Mouse (Mus musculus) stomach, postnatal 0 days (tissue): ENCODE data around the gene Esam.

ENCODE experiments used
- CTCF ChIP-seq: IDR thresholded peaks from 2 replicates; pipeline ENCODE4 v1.5.1; 2016; ENCODE audit warnings: antibody characterized with exemption, low read depth, mild to moderate bottlenecking, moderate library complexity
- EP300 ChIP-seq: optimal IDR thresholded peaks from 2 replicates; pipeline ENCODE3; 2016; ENCODE audit warnings: antibody characterized with exemption

DNA sequence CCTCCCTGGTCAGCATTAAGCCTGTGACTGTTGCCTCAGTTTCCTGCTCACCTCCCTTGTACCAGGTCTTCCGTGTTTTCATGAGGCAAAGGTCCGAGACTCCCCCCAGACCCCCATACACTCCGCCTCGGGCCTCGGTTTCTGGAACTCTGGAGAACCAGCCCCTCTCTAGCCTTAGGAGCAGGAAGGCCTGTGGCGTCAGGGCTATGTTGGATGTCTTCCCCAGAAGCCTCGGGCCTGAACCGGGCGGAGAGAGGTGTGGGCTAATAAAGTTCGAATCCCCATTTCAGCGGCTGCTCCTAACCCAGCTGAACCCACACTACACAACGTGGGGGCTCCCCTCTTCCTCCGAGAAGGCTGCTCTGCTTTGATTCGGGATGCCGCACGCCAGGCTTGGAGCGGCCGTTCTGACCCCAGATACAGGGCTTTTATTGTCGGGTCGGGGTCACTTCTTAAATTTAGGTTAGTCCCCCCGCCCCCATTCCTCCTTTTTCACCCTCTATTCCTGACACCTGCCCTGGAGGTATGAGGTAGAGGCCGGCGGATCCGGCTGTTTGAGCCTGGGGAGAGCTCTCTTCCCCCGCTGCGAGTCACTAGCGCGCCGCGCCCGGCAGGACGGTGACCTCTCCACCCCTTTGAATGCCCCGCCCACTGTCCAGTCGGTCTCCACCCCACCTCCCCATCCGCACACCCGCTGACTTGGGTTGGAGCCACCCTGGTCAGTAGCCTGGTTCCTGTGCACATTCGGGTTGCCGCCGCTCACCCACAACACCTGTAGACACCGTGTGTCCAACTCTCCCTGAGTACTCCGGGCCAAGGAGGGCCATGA, at the start of gene Esam:
- TF ChIP-seq CTCF (no peak), EP300 (no peak)
